In genomic region chr6:78082528-78082927, GRCm38 (mm10) we compare ENCODE assay signal across 23 mouse cellular contexts.
"Had no signal": no experiment of that assay in that cellular context is flagged by ENCODE, and none has a peak within 500 bp of the region (broad histone marks: within the 10 kb centered on the region; RNA-seq: fewer than 3 reads in every experiment).

No protein-coding gene starts in this region.

- H3K27me3 ChIP-seq: limb, embryonic 12.5 days; limb, embryonic 15.5 days; megakaryocyte, embryonic 14.5 days had no signal

- H3K4me2 ChIP-seq: limb, embryonic 12.5 days; limb, embryonic 15.5 days; liver, embryonic 11.5 days; lung, embryonic 14.5 days; midbrain, embryonic 11.5 days had no signal

- H3K36me3 ChIP-seq: limb, embryonic 12.5 days; limb, embryonic 15.5 days had no signal

- H3K27ac ChIP-seq: limb, embryonic 12.5 days; limb, embryonic 15.5 days; liver, embryonic 14.5 days; stomach, postnatal 0 days had no signal

- H3K4me3 ChIP-seq: limb, embryonic 12.5 days; limb, embryonic 15.5 days; megakaryocyte, embryonic 14.5 days had no signal

- H3K9ac ChIP-seq: limb, embryonic 12.5 days; limb, embryonic 15.5 days; liver, embryonic 14.5 days; liver, postnatal 0 days; lung, embryonic 14.5 days had no signal

- DNase-seq: kidney, adult 18-20 months; kidney, postnatal 25 days; left cerebral cortex, postnatal 4 days; liver, postnatal 0 days; lung, embryonic 14.5 days; lung, postnatal 36 days; midbrain, embryonic 14.5 days; right cerebral cortex, adult 18-20 months; right cerebral cortex, postnatal 14 days; right cerebral cortex, postnatal 4 days; thymus, adult 2 months; thymus, postnatal 14 days; thymus, postnatal 4 days had no signal

- H3K4me1 ChIP-seq: limb, embryonic 12.5 days; limb, embryonic 15.5 days; megakaryocyte, embryonic 14.5 days had no signal

- H3K9me3 ChIP-seq: limb, embryonic 12.5 days; limb, embryonic 15.5 days had no signal

- ATAC-seq: inflammation-experienced regulatory T-cells, adult 6 months; intestine, embryonic 16.5 days; liver, postnatal 0 days; lung, postnatal 0 days had no signal
